Mouse (Mus musculus) heart, embryonic 16.5 days (tissue): ENCODE results near the gene Arhgap10. TPM values are rescaled to one million over a fixed set of nuclear protein-coding genes. Genes with fewer than 3 reads are reported as not detected.

Source experiments
- ATAC-seq: fragments of 200-750 bp; cut with Nextera tagmentation; replicated peaks from 2 replicates; pipeline ENCODE4 v1.8.0; 2017; ENCODE audit warnings: moderate number of reproducible peaks; ENCODE audit not compliant: insufficient read depth, low FRiP score; ENCODE audit errors: extremely low read depth
- H3K27ac ChIP-seq: fragments of 300-500 bp; sonication (generic); 2 replicates; pipeline ENCODE4 v1.5.1; 2014; ENCODE audit warnings: mild to moderate bottlenecking, low read length, control low read depth, moderate library complexity
- H3K27me3 ChIP-seq: fragments of 300-500 bp; sonication (generic); 2 replicates; pipeline ENCODE4 v1.6.1; 2014; ENCODE audit warnings: low read length, mixed read lengths; ENCODE audit not compliant: control insufficient read depth, insufficient read depth
- H3K36me3 ChIP-seq: fragments of 300-500 bp; sonication (generic); 2 replicates; pipeline ENCODE4 v1.6.1; 2014; ENCODE audit not compliant: control insufficient read depth, insufficient read depth
- H3K4me1 ChIP-seq: fragments of 300-500 bp; sonication (generic); 2 replicates; pipeline ENCODE4 v1.6.1; 2014; ENCODE audit warnings: low read length, mixed read lengths; ENCODE audit not compliant: control insufficient read depth, insufficient read depth
- H3K4me2 ChIP-seq: fragments of 300-500 bp; sonication (generic); 2 replicates; pipeline ENCODE4 v1.6.1; 2014; ENCODE audit warnings: low read depth, mild to moderate bottlenecking, control low read depth, low read length
- H3K4me3 ChIP-seq: fragments of 300-500 bp; sonication (generic); 2 replicates; pipeline ENCODE4 v1.5.1; 2014; ENCODE audit warnings: mild to moderate bottlenecking, control low read depth, low read length
- H3K9ac ChIP-seq: fragments of 300-500 bp; sonication (generic); 2 replicates; pipeline ENCODE4 v1.6.1; 2014; ENCODE audit warnings: low read length, control low read depth
- H3K9me3 ChIP-seq: fragments of 300-500 bp; sonication (generic); replicated peaks from 2 replicates; pipeline ENCODE4 v1.6.1; 2016; ENCODE audit warnings: low read length; ENCODE audit not compliant: control insufficient read depth
- WGBS: fragments of 180-500 bp; shearing (Covaris S2); extraction: QIAGEN DNeasy Blood & Tissue Kit; methylation state at CpG from one replicate; pipeline ENCODE4 v1.1.7; 2014; 5-methylcytosine and 5-hydroxymethylcytosine counted together
- polyA plus RNA-seq: library from polyadenylated mRNA; unstranded; fragments of >200 nt; fragmentation: Nextera tagmentation; extraction: Ambion mirVana; gene quantifications from 2 replicates; pipeline ENCODE4 v1.2.1, GENCODE M21; 2015

Gene Arhgap10
- polyA plus RNA-seq, 1 experiment from 2014 or later: 33.9 TPM

DNA sequence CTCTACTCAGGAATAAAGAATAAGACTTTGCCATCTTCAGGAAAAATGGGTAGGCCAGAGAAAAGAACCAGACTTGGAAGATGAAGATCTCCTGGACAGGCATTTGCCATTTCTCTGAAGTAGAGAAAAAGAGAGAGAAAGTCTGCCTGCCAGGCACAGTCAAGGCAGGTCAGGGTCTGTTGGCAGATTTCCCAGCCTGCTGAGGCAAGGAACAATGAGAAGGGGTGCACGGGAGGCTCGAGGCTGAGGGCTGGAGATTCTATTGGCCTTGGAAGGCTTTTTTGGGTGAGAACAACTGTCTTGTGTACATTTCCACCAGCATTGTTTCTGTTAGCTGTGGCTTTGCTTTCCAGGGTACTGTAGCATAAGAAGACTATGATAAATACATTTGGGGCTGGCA, 147.4 kb downstream of the Arhgap10 start:
- H3K9ac ChIP-seq: no peak overlapping the region
- ATAC-seq: no peak
- peaks cover 20% of the 10 kb centered on the region for H3K36me3 ChIP-seq
- H3K9me3 ChIP-seq: no peaks in the 10 kb centered on the region
- H3K27ac ChIP-seq: no peak overlapping the region
- H3K4me2 ChIP-seq: no peak overlapping the region
- no peaks in the 10 kb centered on the region for H3K27me3 ChIP-seq
- peaks cover 6% of the 10 kb centered on the region for H3K4me1 ChIP-seq
- WGBS: 12% methylated on average over 2 of the region's 2 CpGs
- no peak overlapping the region for H3K4me3 ChIP-seq

DNA sequence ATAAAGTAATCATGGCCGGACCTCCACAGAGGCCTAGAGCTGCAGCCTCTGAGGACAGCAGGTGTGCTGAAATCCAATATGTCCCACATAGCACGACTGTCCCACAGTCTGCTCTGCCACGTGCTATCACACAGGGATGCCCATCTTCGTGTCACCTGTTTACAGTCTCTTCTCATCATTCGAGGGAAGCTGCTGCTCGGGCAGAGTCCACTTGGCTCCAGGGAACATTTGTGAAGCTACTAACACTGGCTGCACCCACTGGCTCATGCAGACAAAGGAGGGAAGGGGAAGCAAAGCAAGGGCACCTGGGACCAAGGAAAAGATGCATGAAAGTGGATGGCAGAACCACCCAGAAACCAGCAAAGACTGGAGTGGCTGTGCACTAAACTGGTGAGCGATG, 148.1 kb downstream of the Arhgap10 start:
- H3K36me3 ChIP-seq: peaks cover 16% of the 10 kb centered on the region
- H3K4me2 ChIP-seq: no peak overlapping the region
- WGBS: 88% methylated on average over 7 of the region's 7 CpGs
- no peak for ATAC-seq
- H3K4me3 ChIP-seq: no peak overlapping the region
- H3K4me1 ChIP-seq: peaks cover 6% of the 10 kb centered on the region
- H3K27me3 ChIP-seq: no peaks in the 10 kb centered on the region
- H3K27ac ChIP-seq: no peak overlapping the region
- H3K9me3 ChIP-seq: no peaks in the 10 kb centered on the region
- H3K9ac ChIP-seq: no peak overlapping the region

DNA sequence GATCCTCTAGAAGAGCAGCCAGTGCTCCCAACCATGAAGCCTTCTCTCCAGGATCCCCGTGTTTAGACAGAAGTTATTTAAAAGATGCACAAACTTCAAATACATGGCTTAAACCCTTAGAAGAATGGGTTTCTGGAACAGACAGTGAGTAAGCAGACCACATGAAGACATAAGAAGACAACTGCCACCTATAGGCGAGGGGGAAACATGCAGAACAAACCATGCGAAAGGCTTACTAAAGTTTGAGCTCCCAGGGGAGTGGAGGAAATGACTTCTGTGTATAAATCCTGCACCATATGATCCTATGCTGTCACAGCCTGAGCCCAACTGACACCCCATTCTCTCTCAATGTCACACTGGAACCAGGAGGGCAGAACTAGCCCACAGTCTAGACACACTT, 150.7 kb downstream of the Arhgap10 start:
- WGBS: 58% methylated on average over 3 of the region's 3 CpGs
- H3K36me3 ChIP-seq: peaks cover 10% of the 10 kb centered on the region

DNA sequence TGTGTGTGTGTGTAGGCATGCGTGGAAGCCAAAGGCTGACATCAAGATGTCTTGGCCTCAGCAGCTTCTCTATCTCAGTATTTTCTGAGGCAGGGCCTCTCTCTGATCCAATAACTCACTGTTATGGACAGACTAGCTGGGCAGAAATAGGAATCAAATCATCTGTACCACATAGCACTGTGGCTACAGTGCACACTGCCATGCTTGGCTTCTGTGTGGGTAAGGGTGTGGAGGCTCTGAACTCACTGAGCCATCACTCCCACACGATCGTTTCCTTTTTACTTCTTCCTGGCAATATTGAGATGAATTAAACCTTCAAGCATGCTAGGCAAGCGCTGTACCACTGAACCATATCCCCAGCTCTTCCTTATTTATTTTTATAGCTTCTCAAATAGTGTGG, 151.3 kb downstream of the Arhgap10 start:
- Histone ChIP-seq H3K4me3 (no peak overlapping the region), H3K9ac (no peak overlapping the region), H3K27me3 (no peaks in the 10 kb centered on the region), H3K27ac (no peak overlapping the region), H3K9me3 (no peaks in the 10 kb centered on the region), H3K4me2 (no peak overlapping the region), H3K4me1 (peaks cover 6% of the 10 kb centered on the region), H3K36me3 (peaks cover 8% of the 10 kb centered on the region)
- WGBS: 84% methylated on average over 4 of the region's 4 CpGs
- ATAC-seq: no peak

More for the DNA sequence above, 150.7 kb downstream of the Arhgap10 start:
- Histone ChIP-seq H3K27ac (no peak overlapping the region), H3K9ac (no peak overlapping the region), H3K27me3 (no peaks in the 10 kb centered on the region), H3K4me2 (no peak overlapping the region), H3K4me3 (no peak overlapping the region), H3K9me3 (no peaks in the 10 kb centered on the region), H3K4me1 (peaks cover 6% of the 10 kb centered on the region)
- ATAC-seq: no peak

DNA sequence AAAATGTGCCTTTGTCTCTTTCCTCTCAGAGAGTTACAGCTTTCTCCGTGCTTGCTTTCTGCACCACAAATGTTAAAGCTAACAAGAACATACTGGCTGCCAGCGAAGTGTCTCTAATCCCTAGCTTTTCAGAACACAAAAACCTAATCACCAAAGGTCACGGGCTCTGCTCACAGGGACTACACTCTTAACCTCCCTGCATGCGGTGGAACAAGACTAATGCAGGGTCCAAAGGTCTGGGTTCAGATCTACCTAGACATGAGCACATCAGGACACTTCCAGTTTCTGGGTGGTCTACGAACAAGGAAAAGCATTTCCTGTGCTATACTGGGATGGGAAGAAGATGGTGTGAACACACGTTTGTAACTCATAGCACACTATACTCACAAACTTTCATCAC, 151.8 kb downstream of the Arhgap10 start:
- no peak for ATAC-seq
- 81% methylated on average over 6 of the region's 6 CpGs for WGBS

DNA sequence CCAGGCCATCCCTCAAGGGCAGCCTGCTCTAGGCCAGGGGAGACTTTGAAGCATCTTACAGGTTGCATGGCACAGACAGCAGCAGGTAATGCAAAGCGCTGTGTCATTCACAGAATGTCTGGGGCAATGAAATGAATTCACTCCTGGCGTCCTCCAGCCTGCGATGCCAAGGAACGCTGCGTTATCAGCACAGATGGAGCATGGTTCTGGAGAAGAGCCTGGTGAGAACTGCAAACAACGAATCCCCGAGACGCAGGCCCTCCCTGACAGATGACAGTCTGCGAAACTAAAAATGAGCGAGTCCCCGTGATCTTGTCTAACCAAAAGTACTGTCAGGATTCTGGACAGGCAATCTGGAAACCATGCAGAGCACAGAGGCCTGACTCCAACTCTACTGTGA, 153.3 kb downstream of the Arhgap10 start:
- no peak overlapping the region for H3K27ac ChIP-seq
- WGBS: 81% methylated on average over 11 of the region's 11 CpGs
- H3K36me3 ChIP-seq: peaks cover 10% of the 10 kb centered on the region
- H3K9ac ChIP-seq: no peak overlapping the region
- H3K9me3 ChIP-seq: no peaks in the 10 kb centered on the region
- H3K4me2 ChIP-seq: no peak overlapping the region
- no peaks in the 10 kb centered on the region for H3K4me1 ChIP-seq
- no peak for ATAC-seq
- no peaks in the 10 kb centered on the region for H3K27me3 ChIP-seq
- no peak overlapping the region for H3K4me3 ChIP-seq

More for the DNA sequence above, 151.8 kb downstream of the Arhgap10 start:
- H3K9ac ChIP-seq: no peak overlapping the region
- H3K4me3 ChIP-seq: no peak overlapping the region
- H3K36me3 ChIP-seq: peaks cover 8% of the 10 kb centered on the region
- H3K4me2 ChIP-seq: no peak overlapping the region
- no peaks in the 10 kb centered on the region for H3K27me3 ChIP-seq
- no peak overlapping the region for H3K27ac ChIP-seq
- peaks cover 6% of the 10 kb centered on the region for H3K4me1 ChIP-seq
- no peaks in the 10 kb centered on the region for H3K9me3 ChIP-seq

DNA sequence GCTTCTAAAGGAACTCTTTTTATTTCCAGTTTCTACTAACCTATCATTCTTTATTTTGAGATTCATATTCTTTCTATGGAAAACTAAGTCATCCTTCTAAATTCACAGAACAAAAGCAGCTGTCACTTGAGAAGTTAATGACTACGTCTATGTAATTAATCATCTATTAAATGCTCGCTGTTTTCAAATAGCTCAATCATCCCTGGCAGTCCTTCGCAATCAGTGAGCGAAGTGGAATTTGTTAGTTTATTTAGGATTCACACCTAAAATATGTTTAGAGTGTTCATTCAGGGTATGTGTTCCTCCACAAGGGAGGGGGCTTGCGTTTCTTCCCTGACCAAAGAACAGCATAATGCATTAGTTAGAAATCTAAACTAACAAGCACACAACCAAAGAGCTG, 156.9 kb downstream of the Arhgap10 start:
- H3K4me3 ChIP-seq: no peak overlapping the region
- no peaks in the 10 kb centered on the region for H3K9me3 ChIP-seq
- no peaks in the 10 kb centered on the region for H3K27me3 ChIP-seq
- ATAC-seq: no peak
- WGBS: 85% methylated on average over 5 of the region's 5 CpGs
- no peak overlapping the region for H3K4me2 ChIP-seq
- no peak overlapping the region for H3K9ac ChIP-seq
- H3K36me3 ChIP-seq: peaks cover 10% of the 10 kb centered on the region; the same call in 1 of the 2 replicates
- peaks cover 2% of the 10 kb centered on the region; the same call in 1 of the 2 replicates for H3K4me1 ChIP-seq
- no peak overlapping the region for H3K27ac ChIP-seq

DNA sequence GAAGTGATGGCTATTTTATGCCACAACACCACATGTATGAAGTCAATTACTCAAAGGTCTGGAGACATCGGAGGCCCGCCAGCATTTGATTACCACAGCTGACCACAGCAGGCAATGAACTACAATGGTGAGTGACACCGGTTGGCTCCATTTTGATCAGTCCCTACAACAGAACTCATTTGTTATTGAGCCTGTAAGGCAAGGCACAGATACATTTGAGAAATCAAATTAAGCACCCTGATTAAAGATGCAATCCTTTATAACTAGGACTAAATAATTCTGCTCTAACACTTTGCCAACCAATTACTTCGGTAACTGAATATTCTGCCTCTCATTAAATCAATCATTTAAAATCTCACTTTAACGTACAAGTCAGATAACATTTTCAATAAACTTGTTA, 157.3 kb downstream of the Arhgap10 start:
- WGBS: 94% methylated on average over 5 of the region's 5 CpGs
- H3K9ac ChIP-seq: no peak overlapping the region
- no peak for ATAC-seq

DNA sequence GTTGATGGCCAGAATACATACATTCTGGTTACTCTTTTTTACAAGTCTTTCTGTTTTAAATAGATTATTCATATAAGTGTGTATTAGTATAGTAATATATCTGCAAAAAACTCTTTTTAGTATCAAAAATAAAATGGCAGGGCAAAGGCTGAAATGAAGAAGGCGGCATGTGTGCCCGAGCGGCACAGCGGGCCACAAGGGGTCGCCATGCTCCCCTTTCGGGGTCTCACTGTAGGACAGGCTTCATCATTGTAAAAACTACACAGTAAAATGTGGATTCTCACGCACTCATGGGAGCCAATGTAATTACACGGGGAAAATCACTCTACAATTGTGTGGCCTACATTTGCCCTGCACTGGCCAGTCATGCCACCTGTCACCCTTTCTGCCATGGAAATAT, 160.6 kb downstream of the Arhgap10 start:
- H3K4me2 ChIP-seq: no peak overlapping the region
- 80% methylated on average over 8 of the region's 8 CpGs for WGBS
- no peak for ATAC-seq
- H3K9ac ChIP-seq: no peak overlapping the region
- H3K4me1 ChIP-seq: peaks cover 2% of the 10 kb centered on the region; the same call in 1 of the 2 replicates
- no peak overlapping the region for H3K27ac ChIP-seq
- H3K27me3 ChIP-seq: no peaks in the 10 kb centered on the region
- H3K4me3 ChIP-seq: no peak overlapping the region
- H3K36me3 ChIP-seq: 0 out of 2 replicates have a peak, but pooled peaks cover 4% of the 10 kb centered on the region
- no peaks in the 10 kb centered on the region for H3K9me3 ChIP-seq

More for the DNA sequence above, 157.3 kb downstream of the Arhgap10 start:
- no peaks in the 10 kb centered on the region for H3K27me3 ChIP-seq
- H3K4me1 ChIP-seq: peaks cover 2% of the 10 kb centered on the region; the same call in 1 of the 2 replicates
- H3K36me3 ChIP-seq: peaks cover 10% of the 10 kb centered on the region; the same call in 1 of the 2 replicates
- no peaks in the 10 kb centered on the region for H3K9me3 ChIP-seq
- H3K27ac ChIP-seq: no peak overlapping the region
- H3K4me2 ChIP-seq: no peak overlapping the region
- no peak overlapping the region for H3K4me3 ChIP-seq
